Mouse (Mus musculus) retina, postnatal 1 day (tissue): ENCODE measurements around the gene Tex10.
"Not testable (repeated sequence)": the region's sequence is repeated elsewhere in the genome, so short reads cannot be mapped to it uniquely, and the experiment has no call there.

Experiments
- DNase-seq: peaks from one replicate; pipeline ENCODE4 v3.0.0-alpha.2; 2012

Tex10 gene

DNA sequence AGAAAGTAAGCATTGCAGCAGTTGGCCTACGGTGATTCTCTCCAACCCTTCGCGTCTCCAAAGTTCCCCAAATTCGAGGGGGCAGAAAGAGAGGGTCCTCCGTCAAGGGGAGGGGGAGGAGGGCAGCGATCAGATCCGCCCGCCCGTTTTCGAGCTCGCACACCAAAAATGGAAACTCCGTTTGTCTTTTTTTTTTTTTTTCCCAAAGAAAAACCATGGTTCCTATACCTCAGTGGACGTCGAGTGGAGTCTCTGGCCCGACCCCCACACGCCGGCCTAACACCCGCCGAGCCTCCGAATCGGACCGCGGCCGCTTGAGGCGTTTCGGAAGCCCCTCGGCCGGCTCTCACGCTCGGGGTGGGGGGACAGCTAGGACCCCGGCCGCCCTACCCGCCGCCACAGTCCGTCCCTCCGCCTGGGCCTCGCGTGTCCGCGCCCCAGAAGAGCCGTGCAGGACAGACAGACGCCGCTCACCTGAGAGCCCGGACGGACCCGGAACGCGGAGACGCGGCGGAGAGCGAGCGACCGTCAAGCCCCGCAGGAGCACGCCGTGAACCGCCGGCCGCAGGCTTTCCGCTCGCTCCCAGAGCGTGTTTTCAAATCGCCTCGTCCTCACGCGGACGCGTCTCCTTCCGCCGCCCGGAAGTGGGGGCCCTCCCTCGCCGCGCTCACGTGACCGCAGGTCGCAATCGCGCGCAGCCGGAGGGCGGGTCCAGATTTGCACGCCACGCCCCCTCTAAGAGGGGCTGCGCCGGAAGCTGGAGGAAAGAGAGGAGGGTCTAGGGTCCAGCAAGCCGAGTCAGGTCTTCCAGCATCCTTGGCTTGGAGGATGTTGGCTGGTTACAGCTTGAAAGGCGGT is at the start of gene Tex10:
Gene Tex10 (minus strand): TSS at position 668 of the 859 bp plus-strand sequence.
- DNase-seq: peak; percentile 95

DNA sequence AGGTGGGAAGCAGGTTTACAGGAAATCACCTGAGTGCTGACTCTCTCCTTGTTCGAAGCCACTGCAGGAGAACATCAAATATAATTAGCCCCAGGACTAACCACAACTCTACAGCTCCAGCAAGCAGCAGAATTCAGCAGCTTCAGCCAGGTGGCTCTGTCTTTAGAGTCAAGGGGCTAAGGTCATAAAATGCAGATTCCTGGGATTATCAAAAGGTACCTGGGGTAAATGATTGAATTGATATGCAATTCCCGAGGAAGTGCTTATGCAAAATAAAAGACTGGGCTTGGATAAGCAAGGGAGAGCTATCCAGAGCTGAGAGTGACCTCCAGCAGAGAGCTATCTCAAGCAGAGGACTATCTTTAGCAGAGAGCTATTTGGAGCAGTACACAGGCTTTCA is 37.6 kb upstream of the Tex10 start:
- DNase-seq: no peak

DNA sequence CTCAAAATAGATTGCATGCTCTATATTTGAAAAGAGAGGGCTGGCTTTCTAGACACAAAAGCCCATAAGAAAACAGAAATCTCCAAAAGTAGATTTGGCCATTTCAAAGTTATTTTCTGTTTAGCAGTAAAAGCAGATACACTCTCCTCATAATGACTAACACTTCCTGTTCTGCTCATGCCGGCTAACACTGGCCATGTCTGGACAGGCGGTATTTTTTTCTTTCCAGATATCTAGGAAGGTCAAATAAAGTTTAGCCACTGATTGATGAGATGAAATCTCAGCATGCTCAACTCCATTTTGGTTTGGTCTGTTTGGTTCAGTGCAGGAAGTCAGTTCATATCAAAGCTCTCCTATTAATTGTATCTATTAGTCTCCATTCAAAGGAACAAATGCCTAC is 19.3 kb upstream of the Tex10 start:
- no peak for DNase-seq

DNA sequence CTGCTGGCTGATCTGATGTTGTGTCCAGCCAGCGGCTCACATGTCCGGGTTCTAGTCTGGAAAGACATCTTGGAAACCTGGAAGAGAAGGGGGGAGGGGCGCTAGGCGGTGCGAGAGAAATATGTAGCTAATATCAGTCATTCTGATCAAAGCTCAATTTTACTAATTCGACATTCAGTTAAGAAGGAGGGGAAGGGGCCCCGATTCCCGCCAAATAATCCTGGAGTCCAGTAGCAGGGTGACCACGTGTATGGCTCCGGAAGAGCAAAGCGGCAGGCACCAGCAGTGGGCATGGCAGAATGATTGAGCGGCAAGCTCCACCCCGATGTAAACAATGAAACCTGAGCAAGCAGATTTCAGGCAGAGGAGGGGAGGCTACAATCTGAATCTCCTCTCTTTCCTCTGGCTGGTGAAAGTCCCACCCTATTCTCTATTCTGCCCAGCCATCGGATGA is 18.1 kb upstream of the Tex10 start:
- peak; percentile 60 for DNase-seq

DNA sequence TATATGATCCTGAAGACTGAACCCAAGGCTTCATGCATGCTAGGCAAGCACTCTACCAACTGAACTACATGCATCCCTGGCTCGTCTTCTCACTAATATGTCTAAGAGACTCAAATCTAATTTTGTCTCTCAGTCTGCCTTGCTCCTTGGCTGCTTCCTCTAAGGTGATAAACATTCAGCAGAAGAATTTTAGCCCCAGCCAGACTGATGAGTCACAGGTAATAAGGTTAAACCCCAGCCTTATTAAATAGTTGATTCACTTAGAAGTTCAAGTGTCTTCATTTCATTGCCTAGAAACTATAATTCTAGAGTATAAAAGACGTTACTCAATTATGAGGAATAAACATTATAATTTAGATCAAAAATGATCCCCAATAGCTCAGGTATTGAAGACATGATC is 15.7 kb upstream of the Tex10 start:
- no peak for DNase-seq

DNA sequence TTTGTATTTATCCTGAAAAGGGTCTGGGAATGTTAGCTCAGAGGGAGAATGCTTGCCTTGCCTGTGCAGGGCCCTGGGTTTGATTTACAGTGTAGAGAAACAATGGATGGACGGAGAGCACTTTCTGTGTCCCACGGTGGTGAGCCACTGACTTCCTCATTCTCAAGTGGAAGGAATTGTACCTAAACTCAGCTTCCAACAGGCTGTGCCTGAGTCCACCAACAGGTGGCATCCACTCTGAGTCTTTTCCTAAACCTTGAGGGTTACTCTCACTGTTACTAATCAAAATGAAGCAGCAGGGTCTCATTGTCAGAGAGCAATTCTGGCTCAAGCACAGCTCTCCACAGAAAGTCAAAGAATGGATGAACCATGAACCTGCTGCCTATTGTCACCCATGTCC is 8.0 kb upstream of the Tex10 start:
- peak; percentile 30 for DNase-seq

DNA sequence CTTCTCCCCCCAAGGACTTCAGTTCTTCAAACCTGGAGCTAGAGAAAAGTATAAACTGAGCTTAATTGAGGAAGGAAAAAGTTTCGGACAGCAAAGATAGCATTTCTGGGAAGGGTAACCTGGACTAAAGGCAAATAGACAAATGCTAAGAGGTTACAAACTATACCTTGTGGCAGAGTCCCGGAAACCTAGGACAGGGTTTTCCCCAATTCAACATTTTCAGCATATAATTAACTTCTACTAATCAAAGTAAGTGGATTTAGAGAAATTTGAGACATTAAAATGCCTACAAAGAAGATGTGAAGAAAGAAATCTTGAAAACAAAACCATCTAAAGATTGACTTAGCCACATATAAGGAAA is 372 bp upstream of the Tex10 start:
- DNase-seq: no peak

DNA sequence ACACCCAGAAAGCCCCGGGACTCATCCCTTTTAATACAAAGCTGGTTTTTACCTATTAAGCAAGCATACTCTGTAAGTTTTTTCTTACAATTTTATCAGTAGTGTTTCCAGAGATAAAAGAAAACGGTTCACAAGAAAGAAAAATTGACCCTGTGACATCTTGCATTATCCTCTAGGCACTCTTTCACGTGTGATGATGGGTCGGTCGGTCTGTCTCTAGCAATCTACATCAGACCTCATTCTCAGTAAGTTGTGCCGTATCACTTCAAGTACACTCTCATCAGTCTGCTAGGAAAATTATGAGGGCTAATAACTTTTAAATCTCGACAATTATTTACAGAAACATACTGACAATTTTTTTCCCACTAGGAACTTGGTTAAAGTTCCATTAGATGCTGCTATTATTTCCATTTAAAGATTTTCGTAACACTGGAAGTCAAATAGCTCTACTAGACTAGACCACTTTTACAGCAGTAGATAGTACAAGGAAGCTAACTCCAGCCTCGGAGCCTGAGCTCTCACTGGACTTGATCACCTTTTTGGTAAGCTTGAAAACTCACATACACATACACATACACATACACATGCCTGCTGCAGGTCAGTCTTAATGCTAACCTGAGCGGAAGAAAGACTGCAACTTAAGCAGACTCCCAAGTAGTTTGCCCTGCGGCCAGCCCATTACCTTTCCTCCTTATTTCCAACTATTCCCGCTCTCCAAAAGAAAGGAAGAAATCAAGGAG is 1.0 kb downstream of the Tex10 start:
- peak; percentile 18 for DNase-seq

DNA sequence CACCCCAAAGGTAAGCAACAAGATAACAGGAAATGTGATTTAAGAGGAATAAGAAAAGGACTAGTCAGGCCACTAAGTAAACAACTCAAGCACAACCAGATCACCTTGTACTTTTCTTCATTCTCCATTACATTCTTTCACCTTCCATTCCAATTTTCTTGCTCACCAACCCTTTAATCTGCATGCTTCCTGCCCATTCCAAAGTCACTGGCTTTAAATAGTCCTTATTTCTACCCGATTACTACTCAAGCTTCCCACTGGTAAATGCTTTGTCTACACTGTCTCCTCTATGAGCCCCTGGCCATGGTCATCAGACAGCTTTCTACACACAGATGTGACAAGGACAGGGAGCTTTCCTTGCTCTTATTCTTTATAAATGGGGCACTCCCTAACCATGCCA is 2.3 kb downstream of the Tex10 start:
- DNase-seq: peak; percentile 12

DNA sequence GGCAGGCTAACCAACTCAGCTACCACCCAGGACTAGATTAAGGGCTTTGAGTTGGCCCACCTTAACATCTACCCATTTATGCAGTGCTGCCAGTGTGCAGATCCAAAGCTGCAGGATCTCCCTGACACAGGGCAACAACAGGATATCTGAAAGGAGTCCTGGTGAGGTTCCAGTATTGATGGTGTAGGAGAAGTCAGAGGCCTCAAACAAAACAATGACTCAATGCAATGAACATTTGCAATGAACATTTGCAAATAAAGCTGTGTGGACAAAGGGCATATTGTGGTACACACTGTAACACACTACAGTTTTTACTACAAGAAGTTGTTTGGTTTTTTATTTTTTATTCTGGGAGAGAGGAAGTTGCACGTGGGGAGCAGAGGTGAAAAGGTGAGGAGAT is 12.2 kb downstream of the Tex10 start:
- no peak for DNase-seq

DNA sequence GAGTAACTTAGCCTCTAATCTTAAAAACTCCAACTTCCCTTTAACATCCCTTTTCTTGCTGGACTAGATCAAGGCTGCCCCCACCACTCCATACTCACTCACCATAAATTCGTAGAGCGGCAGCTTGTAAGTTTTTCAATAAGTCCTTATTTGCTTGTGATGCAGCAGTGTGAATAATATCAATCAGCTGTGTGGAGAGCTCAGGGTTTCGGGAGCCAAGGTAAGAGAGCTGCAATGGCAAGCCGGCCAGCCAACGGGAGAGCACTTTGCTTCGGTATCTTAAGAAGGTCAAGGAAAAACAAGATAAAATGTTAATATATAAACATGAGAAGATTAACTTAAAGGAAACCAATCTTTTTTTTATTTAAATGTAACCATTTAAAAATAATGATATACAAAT is 14.8 kb downstream of the Tex10 start:
- DNase-seq: no peak

DNA sequence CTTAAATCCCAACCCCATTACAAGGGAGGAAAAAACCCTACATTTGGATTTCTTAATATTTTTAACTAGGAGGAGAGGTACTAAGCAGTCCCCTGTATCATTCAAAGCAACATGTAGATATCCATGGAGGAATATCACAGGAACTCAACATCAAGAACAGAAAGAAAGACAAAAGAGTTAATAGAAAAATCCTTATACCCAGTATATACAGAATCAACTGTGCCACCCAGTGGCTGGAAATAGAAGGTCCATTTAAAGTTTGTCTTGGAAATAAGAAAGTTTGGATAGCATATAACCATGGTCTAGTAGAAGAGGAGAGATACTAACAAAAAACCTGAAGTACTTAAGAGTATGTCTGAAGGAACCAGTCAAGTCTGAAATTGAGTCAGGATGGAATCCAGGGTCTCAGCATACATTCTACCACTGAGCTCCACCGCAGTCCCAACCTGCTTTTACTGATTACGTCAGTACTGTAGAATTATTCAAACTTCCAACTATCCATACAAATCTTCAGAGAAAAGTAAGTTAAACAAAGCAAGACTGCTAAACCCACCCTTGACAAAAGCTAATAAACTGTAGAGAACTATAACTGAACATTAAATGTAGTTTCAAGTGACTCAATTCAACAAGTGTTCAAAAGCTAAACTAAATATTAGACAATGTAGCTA is 19.0 kb downstream of the Tex10 start:
- DNase-seq: peak; percentile 19

DNA sequence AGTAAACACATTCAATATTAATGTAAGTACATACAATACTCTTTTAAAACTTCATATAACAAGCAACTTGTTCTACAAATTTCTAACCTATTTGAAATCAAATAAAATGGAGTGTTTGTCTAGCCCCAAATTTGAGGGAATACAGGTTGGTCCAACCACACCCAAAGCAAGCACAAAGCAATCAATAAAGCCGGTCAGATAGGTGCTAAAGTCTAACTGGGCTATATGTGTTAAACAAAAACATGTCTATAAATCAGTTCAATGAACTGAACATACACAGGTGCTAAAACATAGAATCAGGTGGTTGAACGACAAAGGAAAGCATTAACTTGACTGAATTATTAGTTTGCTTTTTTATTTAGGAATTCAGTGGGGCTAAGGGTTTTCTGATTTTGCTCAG is 45.2 kb downstream of the Tex10 start:
- no peak for DNase-seq

DNA sequence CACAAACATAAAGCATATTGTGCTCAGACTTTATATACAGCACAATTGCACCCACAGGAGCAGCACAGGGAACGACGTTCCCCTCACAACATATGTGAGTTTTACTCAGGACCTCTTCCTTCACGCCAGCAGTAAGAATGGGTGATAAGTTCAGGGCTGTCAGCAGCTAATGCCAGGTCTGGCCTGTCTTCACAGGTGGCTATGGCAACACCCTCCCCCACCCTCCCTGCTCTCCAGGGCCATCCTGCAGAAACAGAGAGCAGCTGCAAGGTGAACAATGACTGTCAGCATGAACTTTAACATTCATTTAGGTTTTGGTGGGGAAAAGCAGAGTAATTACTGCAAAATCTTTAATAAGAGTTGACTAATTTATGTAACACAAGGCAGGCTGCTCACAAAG is 45.8 kb downstream of the Tex10 start:
- DNase-seq: no peak

DNA sequence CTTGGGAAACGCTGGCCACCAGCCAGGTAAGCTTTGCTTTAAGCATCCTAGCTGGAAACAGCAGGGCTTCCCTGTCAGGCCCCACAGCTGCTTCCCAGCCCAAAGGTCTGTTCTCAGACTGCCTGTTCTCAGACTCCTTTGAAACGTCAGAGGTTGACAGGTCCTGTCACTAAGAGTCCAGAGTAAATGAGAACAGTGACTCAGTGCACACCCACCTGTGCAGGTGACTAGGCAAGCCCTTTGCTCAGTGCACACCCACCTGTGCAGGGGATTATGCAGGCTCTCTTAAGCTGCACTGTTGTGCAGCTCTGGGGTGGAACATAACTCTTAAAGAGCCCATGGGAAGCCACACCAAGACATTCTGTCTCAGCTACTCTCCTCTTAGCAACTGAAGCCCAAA is 49.5 kb downstream of the Tex10 start:
- no peak for DNase-seq

DNA sequence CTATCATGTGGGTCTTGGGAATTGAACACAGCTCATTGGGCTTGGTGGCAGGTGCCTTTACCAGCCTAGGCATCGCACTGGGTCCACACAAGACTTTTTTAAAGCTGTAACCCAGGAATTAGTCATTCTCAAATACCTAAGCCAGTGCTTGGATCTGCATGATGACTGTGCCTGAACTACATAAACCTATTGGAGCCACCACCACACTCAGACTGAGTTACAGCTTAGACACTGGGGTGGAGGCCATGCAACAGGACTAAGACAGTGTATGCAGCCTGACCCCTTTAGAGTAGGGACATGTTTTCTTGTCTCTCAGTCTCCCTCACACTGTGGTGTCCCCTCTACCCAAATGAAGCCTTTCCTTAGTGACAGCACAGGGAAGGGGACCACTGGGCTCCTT is 50.6 kb downstream of the Tex10 start:
- DNase-seq: no peak

DNA sequence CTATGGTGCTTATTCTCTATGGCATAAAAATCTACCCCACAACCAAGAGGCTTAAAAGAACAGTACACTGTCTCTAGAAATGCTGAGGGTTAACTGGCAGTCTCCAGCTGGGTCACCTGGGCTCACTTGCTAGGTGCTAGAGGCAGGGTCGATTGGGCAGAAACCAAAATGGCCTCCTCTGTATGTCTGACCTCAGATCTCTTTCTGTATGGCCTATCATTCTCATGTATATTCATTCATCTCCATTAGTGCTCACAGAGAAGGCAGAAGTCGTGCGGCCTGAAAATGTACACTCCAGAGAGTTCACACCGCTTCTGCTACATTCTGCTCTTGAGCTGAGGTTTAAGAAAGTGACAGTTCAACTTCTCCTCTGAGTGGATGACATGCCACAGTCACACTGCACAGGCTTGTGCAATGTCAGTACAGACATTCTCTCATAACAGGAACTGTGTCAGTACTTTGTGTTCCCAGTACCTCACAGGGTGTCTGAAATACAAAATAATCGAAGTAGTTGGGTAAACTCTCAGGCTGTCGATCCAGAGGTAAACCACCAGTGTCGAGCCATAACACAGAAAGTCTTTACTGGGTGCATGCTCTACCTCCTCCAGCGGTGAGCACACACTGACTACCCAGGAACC is 54.3 kb downstream of the Tex10 start:
- no peak for DNase-seq

DNA sequence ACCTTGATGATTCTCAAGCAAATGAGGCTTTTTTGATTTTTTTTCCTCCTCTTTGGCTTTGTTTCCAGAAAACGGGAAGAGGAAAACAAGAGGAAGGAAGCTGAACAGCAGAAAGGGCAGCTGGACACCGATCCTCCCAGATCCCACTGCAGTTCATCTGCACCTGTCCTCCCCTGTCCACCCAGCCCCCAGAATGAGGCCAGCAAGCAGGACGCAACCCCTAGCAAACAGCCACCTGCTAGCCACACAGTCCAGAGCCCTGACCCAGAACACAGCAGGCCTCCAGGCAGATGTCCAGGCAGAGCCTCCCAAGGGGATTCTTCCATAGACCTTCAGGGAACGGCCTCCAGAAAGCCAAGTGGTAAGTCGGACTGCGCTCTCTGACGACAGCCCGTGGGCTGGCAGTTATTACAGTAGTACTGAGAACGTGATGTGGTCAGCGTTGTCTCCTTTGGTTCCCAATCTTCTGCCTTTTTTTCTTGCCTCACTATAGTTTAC is 57.4 kb downstream of the Tex10 start:
- DNase-seq: peak; percentile 30

DNA sequence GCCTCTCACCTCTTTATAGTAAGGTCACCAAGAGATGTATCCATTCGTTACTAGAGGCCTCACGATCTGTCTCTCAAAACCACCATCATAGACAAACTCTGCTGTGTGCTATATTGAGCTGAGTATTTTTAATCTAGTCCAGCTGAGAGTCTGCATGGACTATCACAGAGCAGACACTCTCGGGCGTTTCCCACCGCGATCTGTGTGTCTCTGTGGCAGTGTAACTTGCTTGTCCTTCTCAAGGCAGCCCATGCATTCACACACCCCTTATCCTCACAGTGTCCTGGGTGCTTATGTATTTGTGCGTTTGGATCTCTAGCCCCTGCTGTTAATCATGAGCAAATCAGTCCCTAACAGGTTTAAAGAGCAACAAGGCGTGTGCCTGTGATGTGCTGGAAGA is 59.8 kb downstream of the Tex10 start:
- DNase-seq: no peak

DNA sequence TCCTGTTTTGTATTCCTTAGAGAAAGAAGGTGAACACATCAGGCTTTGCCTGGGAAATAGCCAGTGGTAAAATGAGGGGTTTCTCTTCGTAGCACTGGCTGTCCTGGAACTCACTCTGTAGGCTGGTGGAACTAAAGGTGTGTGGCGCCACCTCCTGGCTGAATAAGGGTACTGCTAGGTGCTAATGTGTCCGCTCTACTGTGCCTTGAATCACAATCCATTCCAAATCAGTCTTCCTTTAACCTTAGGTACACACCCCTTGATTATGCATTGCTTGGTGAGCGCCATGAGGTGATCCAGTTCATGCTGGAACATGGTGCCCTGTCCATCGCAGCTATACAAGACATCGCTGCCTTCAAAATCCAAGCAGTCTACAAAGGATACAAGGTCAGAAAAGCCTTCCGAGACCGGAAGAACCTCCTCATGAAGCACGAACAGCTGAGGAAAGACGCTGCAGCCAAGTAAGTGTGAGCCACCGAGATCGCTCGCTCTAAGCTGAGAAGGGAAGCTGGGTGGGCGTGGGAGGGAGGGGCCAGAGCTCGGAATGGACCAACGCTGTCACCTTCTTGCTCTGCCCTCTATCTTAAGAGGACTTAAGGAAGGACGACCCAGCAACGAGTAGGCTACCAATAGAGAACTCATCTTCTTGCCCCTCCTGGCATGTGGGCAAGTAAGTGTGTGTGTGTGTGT is 65.8 kb downstream of the Tex10 start:
- DNase-seq: peak; percentile 73

DNA sequence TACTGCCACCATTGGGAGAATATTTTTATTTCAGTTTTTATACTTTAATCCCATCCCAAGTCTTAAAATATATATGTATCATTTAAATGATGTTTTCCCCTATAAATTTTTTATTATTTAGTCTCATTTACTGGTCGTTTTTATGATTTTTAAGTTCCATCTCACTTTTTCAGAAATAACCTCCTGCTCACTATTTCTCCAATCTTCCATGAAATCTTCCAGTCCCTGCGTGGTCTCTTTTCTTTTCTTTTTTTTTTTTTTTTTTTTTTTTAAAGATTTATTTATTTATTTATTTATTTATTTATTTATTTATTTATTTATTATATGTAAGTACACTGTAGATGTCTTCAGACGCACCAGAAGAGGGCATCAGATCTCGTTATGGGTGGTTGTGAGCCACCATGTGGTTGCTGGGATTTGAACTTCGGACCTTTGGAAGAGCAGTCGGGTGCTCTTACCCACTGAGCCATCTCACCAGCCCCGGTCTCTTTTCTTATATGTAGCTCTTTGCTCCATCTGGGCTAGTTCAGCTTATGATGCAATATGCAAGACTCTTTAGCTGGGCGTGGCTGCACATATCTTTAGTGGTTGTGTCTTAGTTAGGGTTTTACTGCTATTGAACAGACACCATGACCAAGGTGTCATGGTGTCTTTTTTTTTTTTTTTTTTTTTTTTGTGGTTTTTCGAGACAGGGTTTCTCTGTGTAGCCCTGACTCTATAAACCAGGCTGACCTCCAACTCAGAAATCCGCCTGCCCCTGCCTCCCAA is 67.4 kb downstream of the Tex10 start:
- DNase-seq: not testable (repeated sequence)
